Comparison of ENCODE assay signal across 7 mouse cellular contexts in genomic region chrX:135866806-135867205, GRCm38 (mm10). TPM values are rescaled to one million over a fixed set of nuclear protein-coding genes. Genes with fewer than 3 reads are reported as not detected.
DNase-seq lines count a peak whose midpoint lies in the region.
"Not testable (repeated sequence)": the region's sequence is repeated elsewhere in the genome, so short reads cannot be mapped to it uniquely, and the experiment has no call there.
"Had no signal": no experiment of that assay in that cellular context is flagged by ENCODE, and none has a peak within 500 bp of the region (broad histone marks: within the 10 kb centered on the region; RNA-seq: fewer than 3 reads in every experiment).

No protein-coding gene starts in this region.

- not testable (repeated sequence) for H3K4me1 ChIP-seq in ES-E14 (ENCODE audit: control insufficient read depth in 2 of 2, insufficient read depth in 2 of 2, low read length in 2 of 2, poor library complexity in 1 of 2)

- in situ Hi-C loops in ES-E14 (cut with MboI; ENCODE audit: low sequenced_read_pairs in 2 of 2, unreplicated experiment in 2 of 2): not testable (repeated sequence)

- not testable (repeated sequence) for H3K4me3 ChIP-seq in ES-E14 (ENCODE audit: insufficient read depth in 1 of 2, low read depth in 1 of 2, low read length in 2 of 2, poor library complexity in 1 of 2, severe bottlenecking in 1 of 2)

- H3K27ac ChIP-seq in ES-E14 (ENCODE audit: insufficient read depth, low read depth, low read length, poor library complexity, severe bottlenecking): 0 out of 2 replicates have a peak overlapping the region, but pooled peaks have one; percentile 31

- not testable (repeated sequence) for H3K9ac ChIP-seq in ES-E14 (ENCODE audit: insufficient read depth, low read depth, low read length, poor library complexity, severe bottlenecking)

- H3K9me3 ChIP-seq in ES-E14 (ENCODE audit: control insufficient read depth, insufficient read depth, low read depth, low read length): not testable (repeated sequence)

- not testable (repeated sequence) for H3K36me3 ChIP-seq in ES-E14 (ENCODE audit: control insufficient read depth, insufficient read depth, low read length, poor library complexity, severe bottlenecking)

- DNase-seq in ES-CJ7 (ENCODE audit: low read depth, low spot score) (peak; percentile 51), R1 (ENCODE audit: low read depth, low spot score) (peak; percentile 64), ZHBTc4 (ENCODE audit: low read depth, low spot score) (peak; percentile 32)
- DNase-seq in ES-E14 (ENCODE audit: low read depth, low spot score): not testable (repeated sequence)
- DNase-seq in testis, postnatal 10 days (ENCODE audit: low spot score): peak; percentile 41
- peak; percentile 44 for DNase-seq in testis, postnatal 14 days (ENCODE audit: low spot score)

RNA-seq across cellular contexts. Expression of gene Gprasp2, which starts 28.0 kb away (rescaled TPM):
- 11.8 and 16.3 TPM in 2 replicates for total RNA-seq in ES-E14 (2012; rRNA removed)
- total RNA-seq: MEL had no signal
